Mouse (Mus musculus): ENCODE measurements around the gene Amz2.
A peak's percentile ranks its signal among the peaks of the same experiment; 100 is the strongest.

Gene Amz2

GRCm38 (mm10) chr11:109425392-109426271, at the start of gene Amz2:
Gene Amz2, plus strand, starts transcription at chr11:109425946.
- DNase-seq (ENCODE audit: low read depth, low spot score): peak; percentile 100

- no peak for DNase-seq (ENCODE audit: low read depth, low spot score)
Measured at GRCm38 (mm10) chr11:109376484-109377143, 49.1 kb upstream of the Amz2 start.

GRCm38 (mm10) chr11:109377477-109377876, 48.3 kb upstream of the Amz2 start:
- no peak for DNase-seq (ENCODE audit: low read depth, low spot score)

GRCm38 (mm10) chr11:109378051-109378450, 47.7 kb upstream of the Amz2 start:
- DNase-seq (ENCODE audit: low read depth, low spot score): no peak

- no peak for DNase-seq (ENCODE audit: low read depth, low spot score)
Measured at GRCm38 (mm10) chr11:109380662-109381061, 45.1 kb upstream of the Amz2 start.

GRCm38 (mm10) chr11:109385296-109385695, 40.5 kb upstream of the Amz2 start:
- DNase-seq (ENCODE audit: low read depth, low spot score): no peak

- no peak for DNase-seq (ENCODE audit: low read depth, low spot score)
Measured at GRCm38 (mm10) chr11:109389046-109389445, 36.7 kb upstream of the Amz2 start.

GRCm38 (mm10) chr11:109391200-109391599, 34.5 kb upstream of the Amz2 start:
- DNase-seq (ENCODE audit: low read depth, low spot score): no peak

GRCm38 (mm10) chr11:109391760-109392159, 34.0 kb upstream of the Amz2 start:
- no peak for DNase-seq (ENCODE audit: low read depth, low spot score)

GRCm38 (mm10) chr11:109392601-109393000, 33.1 kb upstream of the Amz2 start:
- DNase-seq (ENCODE audit: low read depth, low spot score): no peak

GRCm38 (mm10) chr11:109394758-109395157, 31.0 kb upstream of the Amz2 start:
- DNase-seq (ENCODE audit: low read depth, low spot score): no peak

GRCm38 (mm10) chr11:109395291-109395690, 30.5 kb upstream of the Amz2 start:
- no peak for DNase-seq (ENCODE audit: low read depth, low spot score)

- no peak for DNase-seq (ENCODE audit: low read depth, low spot score)
Measured at GRCm38 (mm10) chr11:109406431-109406830, 19.3 kb upstream of the Amz2 start.

GRCm38 (mm10) chr11:109410197-109410980, 15.4 kb upstream of the Amz2 start:
- DNase-seq (ENCODE audit: low read depth, low spot score): no peak

- no peak for DNase-seq (ENCODE audit: low read depth, low spot score)
Measured at GRCm38 (mm10) chr11:109413617-109414016, 12.1 kb upstream of the Amz2 start, which contains the start of gene 9930022D16Rik. Gene 9930022D16Rik, plus strand, starts transcription at chr11:109413917.

- no peak for DNase-seq (ENCODE audit: low read depth, low spot score)
Measured at GRCm38 (mm10) chr11:109414802-109415201, 10.9 kb upstream of the Amz2 start.

GRCm38 (mm10) chr11:109416709-109417420, 8.9 kb upstream of the Amz2 start:
- no peak for DNase-seq (ENCODE audit: low read depth, low spot score)

- DNase-seq (ENCODE audit: low read depth, low spot score): no peak
Measured at GRCm38 (mm10) chr11:109417472-109418040, 8.2 kb upstream of the Amz2 start.

- DNase-seq (ENCODE audit: low read depth, low spot score): no peak
Measured at GRCm38 (mm10) chr11:109419461-109419860, 6.3 kb upstream of the Amz2 start.

- peak; percentile 55 for DNase-seq (ENCODE audit: low read depth, low spot score)
Measured at GRCm38 (mm10) chr11:109419961-109420566, 5.7 kb upstream of the Amz2 start.

GRCm38 (mm10) chr11:109420567-109420962, 5.2 kb upstream of the Amz2 start:
- DNase-seq (ENCODE audit: low read depth, low spot score): no peak
